Mouse (Mus musculus): ENCODE measurements at regions not wholly inside any gene's neighbourhood (a gene's known extent, or its start where the extent isn't known, plus 50 kb on each side); places are given as distances from the start of the nearest gene placed in this dataset.
A peak's percentile ranks its signal among the peaks of the same experiment; 100 is the strongest.

GRCm38 (mm10) chr1:49449234-49449633 is 1451.2 kb upstream of the Tmeff2 start:
- Histone ChIP-seq H3K4me1 (no peaks in the 10 kb centered on the region), H3K4me3 (no peak overlapping the region), H3K36me3 (no peaks in the 10 kb centered on the region), H3K4me2 (no peak overlapping the region), H3K9ac (no peak overlapping the region), H3K9me3 (no peaks in the 10 kb centered on the region), H3K27me3 (no peaks in the 10 kb centered on the region), H3K27ac (no peak overlapping the region)
- 31% methylated on average over 1 of the region's 1 CpGs for WGBS
- ATAC-seq (ENCODE audit: borderline replicate concordance, extremely low read depth, low FRiP score, low TSS enrichment) = peak; percentile 59; the same call in 1 of the 2 replicates
